1 mouse cellular context compared by ENCODE assay signal in genomic region chrX:75126893-75127292, GRCm38 (mm10).
TF ChIP-seq lines count a peak whose summit lies in the region.

No protein-coding gene starts in this region.

TF ChIP-seq in CH12.LX, 34 proteins besides CTCF, POLR2A, EP300 and RAD21:
- no peak for TF ChIP-seq UBTF (IDR thresholded peaks at IDR 0.05; ENCODE audit: low read depth, low read length)
- no peak for TF ChIP-seq MAX (IDR thresholded peaks at IDR 0.05; ENCODE audit: low read length)
- TF ChIP-seq TCF12 (IDR thresholded peaks at IDR 0.05; ENCODE audit: low read depth, low read length), result no peak
- TF ChIP-seq CHD1 (IDR thresholded peaks at IDR 0.05; ENCODE audit: low read depth, low read length), result no peak
- no peak for TF ChIP-seq MYC (IDR thresholded peaks at IDR 0.05; ENCODE audit: low read depth, low read length)
- TF ChIP-seq BHLHE40 (IDR thresholded peaks at IDR 0.05; ENCODE audit: low read depth, low read length), result no peak
- no peak for TF ChIP-seq PAX5 (IDR thresholded peaks at IDR 0.05; ENCODE audit: low read length)
- no peak for TF ChIP-seq E2F4 (IDR thresholded peaks at IDR 0.05; ENCODE audit: insufficient replicate concordance, low read depth, low read length)
- TF ChIP-seq ELF1 (IDR thresholded peaks at IDR 0.05; ENCODE audit: low read depth, low read length), result no peak
- TF ChIP-seq GABPA (IDR thresholded peaks at IDR 0.05; ENCODE audit: insufficient replicate concordance, low read depth, low read length), result no peak
- TF ChIP-seq JUND (conservative IDR thresholded peaks at IDR 0.05; ENCODE audit: low read depth, low read length), result no peak
